Mouse (Mus musculus) central nervous system, embryonic 14 days (tissue): ENCODE results near the gene Olfr612. TPM values are rescaled to one million over a fixed set of nuclear protein-coding genes. Genes with fewer than 3 reads are reported as not detected.

Experiments
- polyA plus RNA-seq: library from polyadenylated mRNA; depleted of rRNA; stranded (reverse); fragments of >200 nt; gene quantifications from 2 replicates; pipeline ENCODE4 v1.2.3, GENCODE M21; 2012; rRNA removed

The Olfr612 gene
- not detected in 2 replicates for polyA plus RNA-seq

GRCm38 (mm10) chr7:103542617-103543016, at the start of gene Olfr612:
TSS of gene Olfr612 (minus strand) at chr7:103542717.

GRCm38 (mm10) chr7:103589803-103590202, 47.3 kb upstream of the Olfr612 start, which contains the start of gene Olfr618:
TSS of gene Olfr618 (plus strand) at chr7:103590103.

GRCm38 (mm10) chr7:103572761-103573160, 30.2 kb upstream of the Olfr612 start, which contains the start of gene Olfr617:
TSS of gene Olfr617 (plus strand) at chr7:103573061.

GRCm38 (mm10) chr7:103569043-103569442, 26.5 kb upstream of the Olfr612 start, which contains the start of gene Olfr616:
TSS of gene Olfr616 (minus strand) at chr7:103569143.

GRCm38 (mm10) chr7:103555779-103556178, 13.3 kb upstream of the Olfr612 start, which contains the start of gene Olfr615:
TSS of gene Olfr615 (plus strand) at chr7:103556079.

GRCm38 (mm10) chr7:103547774-103548173, 5.3 kb upstream of the Olfr612 start, which contains the start of gene Olfr613:
TSS of gene Olfr613 (plus strand) at chr7:103548074.

GRCm38 (mm10) chr7:103520746-103521145, 21.8 kb downstream of the Olfr612 start, which contains the start of gene Olfr611:
TSS of gene Olfr611 (minus strand) at chr7:103520846.

GRCm38 (mm10) chr7:103512022-103512421, 30.5 kb downstream of the Olfr612 start, which contains the start of gene Olfr610:
TSS of gene Olfr610 (minus strand) at chr7:103512122.

GRCm38 (mm10) chr7:103497962-103498361, 44.6 kb downstream of the Olfr612 start, which contains the start of gene Olfr609:
TSS of gene Olfr609 (minus strand) at chr7:103498062.

Other genes starting within 250 kb of the Olfr612 start
- gene Olfr596, start 237.1 kb downstream of the Olfr612 start, polyA plus RNA-seq = not detected in 2 replicates
- not detected in 2 replicates for gene Olfr597, start 226.4 kb downstream of the Olfr612 start, polyA plus RNA-seq
- not detected in 2 replicates for gene Olfr598, start 219.1 kb downstream of the Olfr612 start, polyA plus RNA-seq
- gene Olfr599, start 206.8 kb downstream of the Olfr612 start, polyA plus RNA-seq = not detected in 2 replicates
- not detected in 2 replicates for gene Olfr600, start 193.0 kb downstream of the Olfr612 start, polyA plus RNA-seq
- not detected in 2 replicates for gene Olfr601, start 180.1 kb downstream of the Olfr612 start, polyA plus RNA-seq
- gene Olfr603, start 156.5 kb downstream of the Olfr612 start, polyA plus RNA-seq = not detected in 2 replicates
- not detected in 2 replicates for gene Usp17lc, start 127.6 kb downstream of the Olfr612 start, polyA plus RNA-seq
- gene Olfr605, start 97.3 kb downstream of the Olfr612 start, polyA plus RNA-seq = not detected in 2 replicates
- gene Olfr606, start 93.7 kb downstream of the Olfr612 start, polyA plus RNA-seq = not detected in 2 replicates
- gene Olfr607, start 78.6 kb downstream of the Olfr612 start, polyA plus RNA-seq = not detected in 2 replicates
- not detected in 2 replicates for gene Olfr608, start 72.8 kb downstream of the Olfr612 start, polyA plus RNA-seq
- not detected in 2 replicates for gene Olfr609, start 44.7 kb downstream of the Olfr612 start, polyA plus RNA-seq
- gene Olfr610, start 30.6 kb downstream of the Olfr612 start, polyA plus RNA-seq = not detected in 2 replicates
- not detected in 2 replicates for gene Olfr611, start 21.9 kb downstream of the Olfr612 start, polyA plus RNA-seq
- gene Olfr613, start 5.4 kb upstream of the Olfr612 start, polyA plus RNA-seq = not detected in 2 replicates
- not detected in 2 replicates for gene Olfr615, start 13.4 kb upstream of the Olfr612 start, polyA plus RNA-seq
- not detected in 2 replicates for gene Olfr616, start 26.4 kb upstream of the Olfr612 start, polyA plus RNA-seq
- not detected in 2 replicates for gene Olfr617, start 30.3 kb upstream of the Olfr612 start, polyA plus RNA-seq
- gene Olfr618, start 47.4 kb upstream of the Olfr612 start, polyA plus RNA-seq = 0.08 TPM in 1 of 2 replicates, not detected in the other
- gene Olfr619, start 57.9 kb upstream of the Olfr612 start, polyA plus RNA-seq = not detected in 2 replicates
- gene Olfr620, start 69.8 kb upstream of the Olfr612 start, polyA plus RNA-seq = not detected in 2 replicates
- gene Olfr622, start 100.0 kb upstream of the Olfr612 start, polyA plus RNA-seq = 0.06 TPM in 1 of 2 replicates, not detected in the other
- not detected in 2 replicates for gene Olfr623, start 121.0 kb upstream of the Olfr612 start, polyA plus RNA-seq
- gene Olfr624, start 128.5 kb upstream of the Olfr612 start, polyA plus RNA-seq = 0.01 TPM in 1 of 2 replicates, not detected in the other
- not detected in 2 replicates for gene Olfr625-ps1, start 140.0 kb upstream of the Olfr612 start, polyA plus RNA-seq
- not detected in 2 replicates for gene Olfr243, start 172.0 kb upstream of the Olfr612 start, polyA plus RNA-seq
- gene Olfr628, start 187.7 kb upstream of the Olfr612 start, polyA plus RNA-seq = not detected in 2 replicates
- not detected in 2 replicates for gene Olfr629, start 202.2 kb upstream of the Olfr612 start, polyA plus RNA-seq
- not detected in 2 replicates for gene Olfr630, start 214.6 kb upstream of the Olfr612 start, polyA plus RNA-seq
- gene Olfr69, start 228.9 kb upstream of the Olfr612 start, polyA plus RNA-seq = not detected in 2 replicates
- not detected in 2 replicates for gene Olfr68, start 237.0 kb upstream of the Olfr612 start, polyA plus RNA-seq
- not detected in 2 replicates for gene Olfr67, start 249.1 kb upstream of the Olfr612 start, polyA plus RNA-seq